Comparison of ENCODE assay signal across 8 mouse cellular contexts in genomic region chr2:170221994-170222535, GRCm38 (mm10).
DNase-seq lines count a peak whose midpoint lies in the region; ATAC-seq and TF ChIP-seq lines count a peak whose summit lies in the region.

No protein-coding gene starts in this region.

- no peaks in the 10 kb centered on the region for H3K9me3 ChIP-seq in kidney, embryonic 15.5 days (replicated peaks)
- H3K9me3 ChIP-seq in hindbrain, postnatal 0 days (ENCODE audit: low read length), result no peaks in the 10 kb centered on the region
- no peaks in the 10 kb centered on the region for H3K9me3 ChIP-seq in midbrain, embryonic 16.5 days (replicated peaks; ENCODE audit: control insufficient read depth, low read length, poor library complexity, severe bottlenecking)

- 11% methylated on average over 13 of the region's 13 CpGs for WGBS in kidney, embryonic 15.5 days
- 48% methylated on average over 13 of the region's 13 CpGs for WGBS in kidney, adult 2 months
- 20% methylated on average over 13 of the region's 13 CpGs for WGBS in hindbrain, postnatal 0 days
- WGBS in midbrain, embryonic 16.5 days, result 14% methylated on average over 13 of the region's 13 CpGs

- no peaks in the 10 kb centered on the region for H3K27me3 ChIP-seq in kidney, embryonic 15.5 days
- no peaks in the 10 kb centered on the region for H3K27me3 ChIP-seq in kidney, adult 2 months (replicated peaks; ENCODE audit: control insufficient read depth, insufficient read depth, low read length)
- no peaks in the 10 kb centered on the region for H3K27me3 ChIP-seq in hindbrain, postnatal 0 days (ENCODE audit: insufficient read depth, low read length)
- H3K27me3 ChIP-seq in midbrain, embryonic 16.5 days (ENCODE audit: control insufficient read depth, insufficient read depth, low read depth, low read length), result no peaks in the 10 kb centered on the region

- no peak for TF ChIP-seq CTCF in kidney, adult 2 months (conservative IDR thresholded peaks at IDR 0.05; ENCODE audit: insufficient read depth, insufficient read length, low read depth, low read length)
- no peak for TF ChIP-seq CTCF in hindbrain, postnatal 0 days (IDR thresholded peaks at IDR 0.05; ENCODE audit: low read depth)

- peak overlapping the region; percentile 72 for H3K27ac ChIP-seq in kidney, embryonic 15.5 days
- H3K27ac ChIP-seq in kidney, adult 2 months (ENCODE audit: insufficient read depth, low read depth, low read length), result no peak overlapping the region
- H3K27ac ChIP-seq in hindbrain, postnatal 0 days, result no peak overlapping the region
- peak overlapping the region; percentile 17; the same call in 1 of the 2 replicates for H3K27ac ChIP-seq in midbrain, embryonic 16.5 days (ENCODE audit: low read length)

- no peak for TF ChIP-seq POLR2A in kidney, adult 2 months (IDR thresholded peaks at IDR 0.05; ENCODE audit: low read depth, low read length)

- DNase-seq in kidney, adult 2 months, result no peak
- peak; percentile 43 for DNase-seq in embryo, embryonic 9.5 days (ENCODE audit: extremely low spot score)
- no peak for DNase-seq in hindbrain, postnatal 0 days (ENCODE audit: low spot score)
- no peak for DNase-seq in spleen, postnatal 36 days (ENCODE audit: low spot score in 2 of 2)
- no peak for DNase-seq in layer of hippocampus, adult 9-10 months (ENCODE audit: low spot score)
- no peak for DNase-seq in layer of hippocampus, postnatal 10 days (ENCODE audit: low spot score in 2 of 2)

- H3K9ac ChIP-seq in kidney, embryonic 15.5 days, result no peak overlapping the region
- H3K9ac ChIP-seq in hindbrain, postnatal 0 days (replicated peaks; ENCODE audit: low read length), result no peak overlapping the region
- no peak overlapping the region for H3K9ac ChIP-seq in midbrain, embryonic 16.5 days (ENCODE audit: low read depth, low read length)

- peaks cover 58% of the 10 kb centered on the region for H3K4me1 ChIP-seq in kidney, embryonic 15.5 days
- H3K4me1 ChIP-seq in kidney, adult 2 months (ENCODE audit: control insufficient read depth, insufficient read depth, low read length), result 0 out of 2 replicates have a peak, but pooled peaks cover 3% of the 10 kb centered on the region
- H3K4me1 ChIP-seq in hindbrain, postnatal 0 days (ENCODE audit: insufficient read depth, low read length), result peaks cover 20% of the 10 kb centered on the region; the same call in 1 of the 2 replicates
- H3K4me1 ChIP-seq in midbrain, embryonic 16.5 days (ENCODE audit: control insufficient read depth, insufficient read depth, low read length), result peaks cover 52% of the 10 kb centered on the region

- no peaks in the 10 kb centered on the region for H3K36me3 ChIP-seq in kidney, embryonic 15.5 days
- no peaks in the 10 kb centered on the region for H3K36me3 ChIP-seq in kidney, adult 2 months (ENCODE audit: control insufficient read depth, insufficient read depth, low read length)
- no peaks in the 10 kb centered on the region for H3K36me3 ChIP-seq in hindbrain, postnatal 0 days (ENCODE audit: insufficient read depth, low read length)
- no peaks in the 10 kb centered on the region for H3K36me3 ChIP-seq in midbrain, embryonic 16.5 days (ENCODE audit: control insufficient read depth, insufficient read depth, low read length)

- ATAC-seq in kidney, embryonic 15.5 days (replicated peaks; ENCODE audit: low FRiP score), result no peak
- no peak for ATAC-seq in hindbrain, postnatal 0 days
- ATAC-seq in midbrain, embryonic 16.5 days, result no peak

- peak overlapping the region; percentile 47 for H3K4me2 ChIP-seq in kidney, embryonic 15.5 days
- H3K4me2 ChIP-seq in hindbrain, postnatal 0 days (ENCODE audit: low read depth, low read length), result peak overlapping the region; percentile 2; the same call in 1 of the 2 replicates
- no peak overlapping the region; the same call in 1 of the 2 replicates for H3K4me2 ChIP-seq in midbrain, embryonic 16.5 days (ENCODE audit: low read length)

- H3K4me3 ChIP-seq in kidney, embryonic 15.5 days (replicated peaks), result peak overlapping the region; percentile 9; the same call in 1 of the 2 replicates
- H3K4me3 ChIP-seq in kidney, adult 2 months (ENCODE audit: insufficient read depth, low read depth, low read length), result no peak overlapping the region
- no peak overlapping the region for H3K4me3 ChIP-seq in hindbrain, postnatal 0 days (ENCODE audit: low read length)
- no peak overlapping the region for H3K4me3 ChIP-seq in midbrain, embryonic 16.5 days (ENCODE audit: low read depth, low read length)

Comparison
In these comparisons a context has a peak if more than half of its experiments do, and no peak if none do; other contexts are left out.
1. H3K27ac ChIP-seq: peak in kidney, embryonic 15.5 days (single experiment) and midbrain, embryonic 16.5 days (single experiment); none in kidney, adult 2 months (single experiment) and hindbrain, postnatal 0 days (single experiment).